Mouse (Mus musculus) gonadal fat pad, adult 2 months (tissue): ENCODE data around the gene Tsen54. TPM values are rescaled to one million over a fixed set of nuclear protein-coding genes. Genes with fewer than 3 reads are reported as not detected.
"Not testable (repeated sequence)": the region's sequence is repeated elsewhere in the genome, so short reads cannot be mapped to it uniquely, and the experiment has no call there.

Source experiments
- DNase-seq: peaks from one replicate; pipeline ENCODE4 v3.0.0-alpha.2; 2012; ENCODE audit warnings: low read depth
- polyA plus RNA-seq: library from polyadenylated mRNA; depleted of rRNA; stranded (reverse); fragments of >200 nt; gene quantifications from 2 replicates; pipeline ENCODE4 v1.2.3, GENCODE M21; 2012

The Tsen54 gene
- polyA plus RNA-seq, 1 experiment: 22.6 TPM

- DNase-seq: no peak
These were observed 14.5 kb downstream of the Tsen54 start for GRCm38 (mm10) chr11:115829036-115829435.

- DNase-seq: no peak
These were observed 16.2 kb downstream of the Tsen54 start for GRCm38 (mm10) chr11:115830550-115831325.

- no peak for DNase-seq
These were observed 17.0 kb downstream of the Tsen54 start for GRCm38 (mm10) chr11:115831518-115831917.

GRCm38 (mm10) chr11:115832064-115832463, 17.5 kb downstream of the Tsen54 start:
- DNase-seq: no peak

- no peak for DNase-seq
These were observed 18.0 kb downstream of the Tsen54 start for GRCm38 (mm10) chr11:115832523-115832922.

GRCm38 (mm10) chr11:115833021-115833513, 18.5 kb downstream of the Tsen54 start:
- DNase-seq: no peak

- no peak for DNase-seq
These were observed 19.5 kb downstream of the Tsen54 start for GRCm38 (mm10) chr11:115834033-115834432.

GRCm38 (mm10) chr11:115836656-115837395, 22.3 kb downstream of the Tsen54 start:
- no peak for DNase-seq

- DNase-seq: no peak
These were observed 23.3 kb downstream of the Tsen54 start for GRCm38 (mm10) chr11:115837606-115838345.

- peak; percentile 67 for DNase-seq
These were observed 24.4 kb downstream of the Tsen54 start for GRCm38 (mm10) chr11:115838895-115839311.

- DNase-seq: no peak
These were observed 25.2 kb downstream of the Tsen54 start for GRCm38 (mm10) chr11:115839732-115840131.

- no peak for DNase-seq
These were observed 26.5 kb downstream of the Tsen54 start for GRCm38 (mm10) chr11:115841044-115841443.

GRCm38 (mm10) chr11:115841961-115842550, 27.5 kb downstream of the Tsen54 start:
- DNase-seq: no peak

GRCm38 (mm10) chr11:115843141-115843890, 28.8 kb downstream of the Tsen54 start:
- no peak for DNase-seq

GRCm38 (mm10) chr11:115843891-115844239, 29.3 kb downstream of the Tsen54 start:
- no peak for DNase-seq

- DNase-seq: no peak
These were observed 29.7 kb downstream of the Tsen54 start for GRCm38 (mm10) chr11:115844240-115844639.

GRCm38 (mm10) chr11:115845819-115846218, 31.3 kb downstream of the Tsen54 start:
- no peak for DNase-seq

- no peak for DNase-seq
These were observed 40.1 kb downstream of the Tsen54 start for GRCm38 (mm10) chr11:115854674-115855073.

GRCm38 (mm10) chr11:115857146-115857545, 42.6 kb downstream of the Tsen54 start:
- not testable (repeated sequence) for DNase-seq

GRCm38 (mm10) chr11:115857936-115858335, 43.4 kb downstream of the Tsen54 start:
- DNase-seq: no peak

- no peak for DNase-seq
These were observed 43.8 kb downstream of the Tsen54 start, which contains the start of gene Myo15b for GRCm38 (mm10) chr11:115858354-115858753. TSS of gene Myo15b (plus strand) at chr11:115858406.
